Mouse (Mus musculus) kidney, adult 8-10 months (tissue): ENCODE data around the gene Grid2ip.

Source experiments
- DNase-seq, 2 experiments: peaks; one replicate each; pipeline ENCODE4 v3.0.0; 2022

Gene Grid2ip

GRCm38 (mm10) chr5:143356686-143357388, at the start of gene Grid2ip:
TSS of gene Grid2ip (plus strand) at chr5:143357338.
- no peak for DNase-seq

DNA sequence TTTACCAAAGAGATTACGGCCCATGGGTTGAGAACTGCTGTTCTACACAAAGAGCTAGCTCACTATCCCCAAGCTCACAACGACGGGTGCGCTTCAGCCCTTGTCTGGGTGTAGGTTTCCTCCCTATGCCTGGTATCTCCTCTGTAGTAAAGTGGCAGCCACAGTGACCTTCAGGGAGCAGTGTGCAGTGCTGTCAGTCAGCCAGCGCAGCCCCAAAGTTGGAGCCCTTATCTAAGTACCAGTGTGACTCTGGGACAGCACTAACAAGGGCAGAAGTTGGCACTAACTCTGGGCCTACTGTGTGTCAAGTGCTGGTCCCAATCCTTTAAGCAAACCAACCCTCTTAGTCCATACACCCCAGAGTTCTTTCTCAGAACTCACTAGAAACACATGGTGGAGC, 48.3 kb upstream of the Grid2ip start:
- no peak for DNase-seq

DNA sequence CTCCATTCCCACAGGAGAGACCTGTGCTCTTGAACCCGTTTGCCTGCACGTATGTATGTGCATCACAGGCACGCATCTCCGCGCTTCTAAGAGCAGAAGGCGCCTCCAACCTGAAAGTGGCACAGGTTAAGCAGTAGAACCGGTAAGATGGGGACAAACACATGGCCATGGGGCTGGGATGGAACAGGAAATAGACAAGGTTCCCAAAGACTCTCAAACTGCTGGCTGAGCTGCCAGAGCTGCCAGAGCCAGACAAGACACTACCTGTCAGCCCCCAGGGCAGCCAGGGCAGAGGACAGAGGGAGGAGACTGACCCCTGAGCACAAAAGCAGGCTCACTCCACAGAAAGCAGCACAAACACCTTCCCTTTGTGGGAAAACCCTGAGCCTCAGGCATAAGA, 47.2 kb upstream of the Grid2ip start:
- no peak for DNase-seq

- peak; percentile 74 to 88 for DNase-seq
Observed at GRCm38 (mm10) chr5:143311886-143312285, 45.3 kb upstream of the Grid2ip start.

GRCm38 (mm10) chr5:143314183-143314729, 42.9 kb upstream of the Grid2ip start:
- DNase-seq: no peak

GRCm38 (mm10) chr5:143314730-143315513, 42.2 kb upstream of the Grid2ip start, which contains the start of gene E130309D02Rik:
TSS of gene E130309D02Rik (minus strand) at chr5:143315360.
- peak; percentile 80 to 90 for DNase-seq

- no peak for DNase-seq
Observed at GRCm38 (mm10) chr5:143315514-143315888, 41.6 kb upstream of the Grid2ip start.

DNA sequence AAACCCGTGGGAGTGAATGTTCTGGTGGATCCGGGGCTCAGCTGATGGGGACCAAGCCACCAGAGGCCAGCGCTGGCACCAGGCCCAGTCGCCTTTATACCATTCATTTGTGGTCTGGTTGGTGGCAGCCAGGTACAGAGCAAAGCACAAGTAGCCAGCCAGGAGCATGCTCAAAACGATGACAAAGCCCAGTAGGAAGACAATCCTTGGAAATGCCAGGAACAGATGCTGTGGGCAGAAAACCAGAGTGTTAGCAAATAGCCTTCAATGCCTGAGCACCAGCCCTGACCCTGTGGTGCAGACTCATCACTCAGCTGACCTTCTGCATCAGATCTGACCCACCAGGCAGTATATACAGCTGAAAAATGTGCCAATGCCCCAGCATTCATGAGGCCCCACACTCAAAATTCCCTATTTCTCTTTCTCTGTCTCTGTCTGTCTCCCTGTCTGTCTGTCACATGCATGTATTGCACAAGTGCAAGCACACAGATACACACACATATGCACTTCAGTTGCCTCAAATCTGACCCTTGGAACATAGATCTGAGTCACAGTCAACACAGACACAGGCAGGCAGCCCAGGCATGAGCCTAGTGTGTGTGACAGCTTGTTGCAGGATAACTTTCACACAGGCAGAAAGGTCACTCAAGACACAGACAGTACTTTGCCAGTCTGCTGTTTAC, 40.4 kb upstream of the Grid2ip start:
- no peak for DNase-seq

DNA sequence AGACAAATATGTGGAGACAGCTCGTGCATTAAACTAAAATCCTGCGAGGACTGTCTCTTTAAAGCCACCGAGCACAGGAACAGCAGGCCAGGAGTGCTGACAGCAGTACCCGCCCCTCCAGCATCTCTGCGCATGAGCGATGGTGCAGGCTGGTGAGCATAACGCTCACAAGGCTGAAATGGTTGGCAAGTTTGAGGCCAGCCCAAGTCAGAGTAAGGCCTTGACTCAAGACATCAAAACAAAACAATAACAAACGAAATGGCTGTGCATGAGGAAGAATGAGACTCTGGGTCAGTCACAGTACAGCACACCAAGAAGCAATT, 39.9 kb upstream of the Grid2ip start:
- peak; percentile 36 to 56 for DNase-seq

DNA sequence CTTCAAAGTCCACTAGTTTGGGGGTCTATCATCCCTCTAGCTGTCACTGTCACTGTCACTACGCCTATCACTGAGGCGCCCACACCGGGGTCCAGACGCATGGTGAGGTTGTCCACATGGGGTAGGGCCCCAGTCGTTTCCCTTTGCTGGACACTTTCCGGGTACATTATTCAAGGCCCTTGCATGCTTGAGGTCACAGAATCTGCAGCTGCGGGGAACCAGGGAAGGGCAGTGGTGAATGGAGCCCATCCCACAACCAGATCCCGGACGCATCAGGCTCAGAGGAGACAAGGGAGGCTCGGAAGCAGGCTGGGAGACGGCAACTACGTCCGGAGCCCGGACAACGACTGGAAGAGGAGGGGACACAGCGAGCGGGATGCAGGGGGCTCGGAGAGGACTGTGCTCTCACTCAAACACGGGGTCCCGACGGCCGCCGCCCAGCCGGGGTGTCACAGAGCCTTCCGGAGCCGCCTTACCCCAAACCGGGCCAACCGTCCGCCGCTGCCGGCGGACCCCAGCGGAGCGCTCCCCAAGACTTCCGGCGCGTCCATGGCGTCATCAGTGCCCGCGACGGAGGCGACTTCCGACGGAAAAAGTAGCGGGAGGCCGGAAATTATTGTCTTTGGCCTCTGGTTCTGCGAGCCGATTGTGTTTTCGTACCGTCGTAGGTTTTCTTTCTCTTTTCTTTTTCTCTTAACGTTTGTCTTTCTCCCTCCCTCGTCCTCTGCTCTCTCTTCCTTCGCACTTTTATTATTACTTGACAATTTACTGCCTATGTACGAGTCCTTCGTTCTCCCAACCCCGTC, 28.2 kb upstream of the Grid2ip start, which contains the start of gene Zdhhc4:
Zdhhc4 (minus strand) TSS at position 567 of the 806 bp plus-strand sequence.
- DNase-seq: peak; percentile 81 to 89

DNA sequence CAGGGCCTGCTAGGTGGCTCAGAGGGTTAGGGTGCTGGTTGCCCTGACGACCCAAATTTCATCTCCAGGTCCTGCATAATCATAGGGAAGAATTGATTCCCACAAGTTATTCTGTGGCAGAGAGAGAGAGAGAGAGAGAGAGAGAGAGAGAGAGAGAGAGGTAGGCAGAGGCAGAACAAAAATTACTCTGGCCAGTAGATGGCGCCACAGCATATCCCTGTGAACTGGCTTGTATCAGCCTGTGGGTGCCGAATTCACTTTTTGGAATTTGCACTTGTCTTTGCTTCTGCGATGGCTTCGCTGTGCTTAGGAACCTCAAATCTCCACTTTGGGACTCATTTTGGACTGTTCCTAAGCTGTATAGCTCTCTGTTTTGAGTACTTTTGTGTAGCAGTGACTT, 23.3 kb upstream of the Grid2ip start:
- DNase-seq: peak in 1 of 2 experiments; percentile 76

- DNase-seq: no peak
Observed at GRCm38 (mm10) chr5:143334418-143335088, 22.6 kb upstream of the Grid2ip start.

DNA sequence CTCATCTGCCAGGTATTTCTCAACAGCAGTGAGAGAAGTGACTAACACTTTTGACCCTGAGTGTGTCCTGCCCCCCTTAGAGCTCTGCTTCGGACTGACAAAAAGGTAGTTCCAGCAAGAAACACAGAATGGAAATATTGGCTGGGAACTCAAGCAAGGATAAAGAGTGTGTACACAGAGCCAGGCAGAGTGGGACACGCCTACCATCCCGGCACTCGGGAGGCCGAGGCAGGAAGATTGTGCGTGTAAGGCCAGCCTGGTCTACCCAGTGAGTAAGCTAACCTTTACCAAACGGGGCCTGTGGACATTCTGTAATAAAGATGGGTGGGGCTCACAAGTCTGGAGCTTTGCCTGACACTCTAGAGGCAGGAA, 22.1 kb upstream of the Grid2ip start:
- DNase-seq: no peak

DNA sequence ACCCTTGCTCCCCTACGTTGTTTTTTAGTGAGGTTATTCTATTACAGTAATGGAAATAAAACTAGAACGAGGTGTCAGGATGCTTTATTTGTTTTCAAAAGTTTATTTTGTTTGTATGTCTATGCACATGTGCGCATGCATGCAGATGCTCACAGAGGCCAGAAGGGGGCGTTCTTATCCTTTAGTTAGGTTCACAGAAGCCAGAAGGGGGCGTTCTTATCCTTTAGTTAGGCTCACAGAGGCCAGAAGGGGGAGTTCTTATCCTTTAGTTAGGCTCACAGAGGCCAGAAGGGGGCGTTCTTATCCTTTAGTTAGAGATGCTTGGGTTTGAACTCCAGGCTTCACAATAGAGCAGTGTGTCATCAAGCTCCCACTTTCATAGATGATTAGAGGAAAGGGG, 20.6 kb upstream of the Grid2ip start:
- no peak for DNase-seq

GRCm38 (mm10) chr5:143339603-143340002, 17.5 kb upstream of the Grid2ip start:
- no peak for DNase-seq

- peak; percentile 58 to 63 for DNase-seq
Observed at GRCm38 (mm10) chr5:143346367-143346766, 10.8 kb upstream of the Grid2ip start.

GRCm38 (mm10) chr5:143356017-143356416, 1.1 kb upstream of the Grid2ip start:
- no peak for DNase-seq

DNA sequence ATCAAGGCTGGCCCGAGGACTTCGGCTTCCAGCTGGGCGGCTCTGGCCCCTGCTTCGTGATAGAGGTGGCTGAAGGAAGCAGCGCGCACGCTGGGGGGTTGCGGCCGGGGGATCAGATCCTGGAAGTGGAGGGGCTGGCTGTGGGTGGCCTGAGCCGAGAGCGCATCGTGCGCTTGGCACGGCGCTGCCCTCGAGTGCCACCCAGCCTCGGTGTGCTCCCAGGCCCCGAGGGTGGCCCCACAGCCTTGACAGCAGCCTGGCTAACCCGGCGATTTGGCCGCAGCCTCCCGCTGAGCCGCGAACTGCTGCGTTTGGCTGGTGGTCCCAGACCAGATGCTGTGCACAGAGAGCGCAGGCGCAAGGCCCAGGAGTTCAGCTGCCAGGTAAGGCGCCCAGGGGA, 426 bp downstream of the Grid2ip start:
- DNase-seq: no peak

GRCm38 (mm10) chr5:143359263-143359662, 2.1 kb downstream of the Grid2ip start:
- DNase-seq: no peak

- peak in 1 of 2 experiments; percentile 15 for DNase-seq
Observed at GRCm38 (mm10) chr5:143360000-143360399, 2.9 kb downstream of the Grid2ip start.

DNA sequence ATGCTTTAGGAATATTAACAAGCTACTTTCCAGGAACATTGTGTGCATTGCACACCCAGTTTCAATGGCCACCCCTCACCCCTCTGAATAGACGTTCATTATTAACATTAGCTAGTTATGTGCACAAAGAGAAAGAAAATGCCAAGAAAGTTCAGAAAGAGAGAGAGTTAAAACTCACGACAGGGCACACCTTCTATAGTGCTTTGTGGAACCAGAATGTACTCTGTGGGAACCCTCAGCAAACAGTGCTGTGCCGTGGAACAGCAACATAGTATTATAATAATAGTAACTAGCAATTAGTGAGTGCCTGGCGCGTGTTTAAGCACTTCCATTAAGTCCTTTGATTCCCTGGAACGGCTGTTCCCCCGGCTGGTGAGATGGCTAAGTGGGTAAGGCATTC, 4.3 kb downstream of the Grid2ip start:
- no peak for DNase-seq
